Mouse (Mus musculus) CD4-positive, CD25-positive, alpha-beta regulatory T cell (primary cell): ENCODE results near the gene Tmed3. TPM values are rescaled to one million over a fixed set of nuclear protein-coding genes. Genes with fewer than 3 reads are reported as not detected.

ENCODE experiments used
- polyA plus RNA-seq: library from polyadenylated mRNA; unstranded; fragments of 100-300 nt; shearing (Covaris generic); gene quantifications from one replicate; pipeline ENCODE4 v1.2.1, GENCODE M21; 2017

Tmed3 gene
- 44.7 TPM for polyA plus RNA-seq

GRCm38 (mm10) chr9:89704265-89705196 lies at the start of gene Tmed3:
Gene Tmed3, minus strand, starts transcription at chr9:89705068.

GRCm38 (mm10) chr9:89738295-89738694 lies 33.4 kb upstream of the Tmed3 start, which contains the start of gene Ankrd34c:
Gene Ankrd34c, minus strand, starts transcription at chr9:89738475.

Other genes starting within 250 kb of the Tmed3 start
- gene Minar1, start 81.9 kb downstream of the Tmed3 start, polyA plus RNA-seq: 0.06 TPM
- gene Ankrd34c, start 33.4 kb upstream of the Tmed3 start, polyA plus RNA-seq: not detected
- gene Rasgrf1, start 204.8 kb upstream of the Tmed3 start, polyA plus RNA-seq: not detected